Mouse (Mus musculus) lung, embryonic 16.5 days (tissue): Measurements from ENCODE around the gene Stt3a. TPM values are rescaled to one million over a fixed set of nuclear protein-coding genes. Genes with fewer than 3 reads are reported as not detected.

ENCODE experiments used
- polyA plus RNA-seq: library from polyadenylated mRNA; unstranded; fragments of >200 nt; fragmentation: Nextera tagmentation; extraction: Ambion mirVana; gene quantifications from 2 replicates; pipeline ENCODE4 v1.2.1, GENCODE M21; 2015

Stt3a gene
- polyA plus RNA-seq, 1 experiment from 2014 or later = 287 TPM

Other genes starting within 250 kb of the Stt3a start
- not detected in 2 replicates for gene Gm5615, start 225.7 kb downstream of the Stt3a start, polyA plus RNA-seq
- not detected in 2 replicates for gene Gm17689, start 185.0 kb downstream of the Stt3a start, polyA plus RNA-seq
- not detected in 2 replicates for gene A630095E13Rik, start 124.3 kb downstream of the Stt3a start, polyA plus RNA-seq
- not detected in 2 replicates for gene Acrv1, start 74.5 kb downstream of the Stt3a start, polyA plus RNA-seq
- 28.8 and 35.3 TPM in 2 replicates for gene Chek1, start 40.6 kb downstream of the Stt3a start, polyA plus RNA-seq
- gene Ei24, start 29.7 kb upstream of the Stt3a start, polyA plus RNA-seq = 98.9 and 101 TPM in 2 replicates
- gene Fez1, start 54.2 kb upstream of the Stt3a start, polyA plus RNA-seq = 3.5 and 4.9 TPM in 2 replicates